Mouse (Mus musculus) E14TG2a.4 (cell line): ENCODE measurements around the gene Gm32802.

Source experiments
- CTCF ChIP-seq: conservative IDR thresholded peaks from 2 replicates; pipeline ENCODE4 v1.5.1; 2014; ENCODE audit warnings: low read length
- POU5F1 ChIP-seq: IDR thresholded peaks from 2 replicates; pipeline ENCODE4 v1.6.1; 2014; ENCODE audit warnings: low read length, borderline replicate concordance

DNA sequence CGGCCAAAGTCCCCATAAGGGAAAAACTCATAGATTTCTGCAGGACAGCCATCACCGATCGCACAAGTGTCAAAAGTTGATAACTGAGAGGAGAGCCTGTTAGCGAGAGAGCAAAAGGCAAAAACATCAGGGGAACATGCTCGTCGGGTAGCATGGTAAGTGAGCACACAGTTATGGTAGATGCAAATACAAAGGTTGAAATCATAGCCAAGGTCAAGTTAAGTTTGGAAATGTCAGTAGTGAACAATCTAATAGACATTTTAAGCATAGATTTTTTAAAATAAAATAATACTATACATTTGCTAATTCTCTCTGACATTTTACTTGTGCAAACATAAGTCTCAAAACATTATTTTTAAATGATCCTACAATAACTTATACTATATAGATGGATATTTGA is 36.5 kb downstream of the Gm32802 start, which contains the start of gene Iltifb:
- TF ChIP-seq CTCF (no peak), POU5F1 (no peak)
